Mouse (Mus musculus) myocyte (in vitro differentiated cells): Measurements from ENCODE around the gene Cd2bp2. TPM values are rescaled to one million over a fixed set of nuclear protein-coding genes. Genes with fewer than 3 reads are reported as not detected.

Source experiments
- H3K27me3 ChIP-seq: one replicate; pipeline ENCODE4 v1.6.1; 2011; ENCODE audit not compliant: control insufficient read depth, insufficient read depth, insufficient read length
- H3K36me3 ChIP-seq: one replicate; pipeline ENCODE4 v1.6.1; 2011; ENCODE audit not compliant: control insufficient read depth, insufficient read depth
- H3K4me2 ChIP-seq: one replicate; pipeline ENCODE4 v1.6.1; 2011; ENCODE audit warnings: low read depth, control low read depth
- H3K4me3 ChIP-seq: one replicate; pipeline ENCODE4 v1.5.1; 2011; ENCODE audit warnings: mild to moderate bottlenecking, control low read depth, moderate library complexity
- H3K79me2 ChIP-seq: one replicate; pipeline ENCODE4 v1.6.1; 2011; ENCODE audit not compliant: control insufficient read depth, insufficient read depth
- H3ac ChIP-seq: one replicate; pipeline ENCODE4 v1.6.1; 2011; ENCODE audit not compliant: control insufficient read depth, insufficient read length
- CEBPB ChIP-seq: IDR thresholded peaks from 2 replicates; pipeline ENCODE4 v1.6.1; 2011; ENCODE audit warnings: mild to moderate bottlenecking, moderate library complexity; ENCODE audit not compliant: poor library complexity, insufficient read depth, severe bottlenecking
- E2F4 ChIP-seq: IDR thresholded peaks from one replicate; pipeline ENCODE4 v1.6.1; 2011; ENCODE audit warnings: mild to moderate bottlenecking, control low read depth, moderate library complexity; ENCODE audit not compliant: insufficient read depth
- MAX ChIP-seq: IDR thresholded peaks from one replicate; pipeline ENCODE4 v1.6.1; 2011; ENCODE audit warnings: low read depth, mild to moderate bottlenecking, control low read depth
- MYOD1 ChIP-seq, 3 experiments: IDR thresholded peaks; one replicate each; pipeline ENCODE4 v1.6.1; 2011; ENCODE audit warnings: control low read depth in 2 of 3, low read depth in 2 of 3, mild to moderate bottlenecking in 2 of 3, moderate library complexity in 1 of 3; ENCODE audit not compliant: insufficient read length in 2 of 3, control insufficient read depth in 1 of 3
- MYOG ChIP-seq, 3 experiments: IDR thresholded peaks; one replicate each; pipeline ENCODE4 v1.6.1; 2011; ENCODE audit warnings: control low read depth in 2 of 3, low read depth in 2 of 3, mild to moderate bottlenecking in 2 of 3; ENCODE audit not compliant: insufficient read length in 2 of 3, control insufficient read depth in 1 of 3, insufficient read depth in 1 of 3
- POLR2A ChIP-seq: IDR thresholded peaks from one replicate; pipeline ENCODE4 v1.6.1; 2011; ENCODE audit warnings: low read depth, mild to moderate bottlenecking, control low read depth, moderate library complexity; ENCODE audit not compliant: insufficient read length
- POLR2AphosphoS2 ChIP-seq: IDR thresholded peaks from one replicate; pipeline ENCODE4 v1.6.1; 2011; ENCODE audit warnings: low read depth, control low read depth; ENCODE audit not compliant: insufficient read length
- REST ChIP-seq: IDR thresholded peaks from one replicate; pipeline ENCODE4 v1.6.1; 2011; ENCODE audit warnings: mild to moderate bottlenecking, control low read depth, moderate library complexity; ENCODE audit not compliant: insufficient read depth, insufficient read length
- SRF ChIP-seq: IDR thresholded peaks from one replicate; pipeline ENCODE4 v1.6.1; 2011; ENCODE audit warnings: low read depth; ENCODE audit not compliant: control insufficient read depth, insufficient read length
- TCF12 ChIP-seq: IDR thresholded peaks from one replicate; pipeline ENCODE4 v1.6.1; 2011; ENCODE audit warnings: mild to moderate bottlenecking, control low read depth; ENCODE audit not compliant: poor library complexity, insufficient read depth, severe bottlenecking
- TCF3 ChIP-seq: IDR thresholded peaks from one replicate; pipeline ENCODE4 v1.6.1; 2011; ENCODE audit warnings: low read depth, control low read depth; ENCODE audit not compliant: insufficient read length
- USF1 ChIP-seq: IDR thresholded peaks from one replicate; pipeline ENCODE4 v1.6.1; 2011; ENCODE audit warnings: low read depth, mild to moderate bottlenecking, control low read depth, moderate library complexity
- polyA plus RNA-seq: library from polyadenylated mRNA; unstranded; fragments of >200 nt; fragmentation: generic; extraction: Trizol; gene quantifications from one replicate; pipeline ENCODE4 v1.2.1, GENCODE M21; 2012; ENCODE audit warnings: missing spikeins

Cd2bp2 gene
- polyA plus RNA-seq, 1 experiment: 58.3 TPM

- Histone ChIP-seq H3K4me3 (peak overlapping the region; percentile 64), H3K27me3 (no peaks in the 10 kb centered on the region), H3ac (peak overlapping the region; percentile 85), H3K36me3 (peaks cover 34% of the 10 kb centered on the region), H3K79me2 (peaks cover 10% of the 10 kb centered on the region), H3K4me2 (peak overlapping the region; percentile 83)
- TF ChIP-seq USF1: no peak
- TF ChIP-seq REST: no peak
- peak; percentile 75 for TF ChIP-seq POLR2AphosphoS2
- TF ChIP-seq TCF3: no peak
These were observed 634 bp upstream of the Cd2bp2 start for GRCm38 (mm10) chr7:127196484-127196883.

DNA sequence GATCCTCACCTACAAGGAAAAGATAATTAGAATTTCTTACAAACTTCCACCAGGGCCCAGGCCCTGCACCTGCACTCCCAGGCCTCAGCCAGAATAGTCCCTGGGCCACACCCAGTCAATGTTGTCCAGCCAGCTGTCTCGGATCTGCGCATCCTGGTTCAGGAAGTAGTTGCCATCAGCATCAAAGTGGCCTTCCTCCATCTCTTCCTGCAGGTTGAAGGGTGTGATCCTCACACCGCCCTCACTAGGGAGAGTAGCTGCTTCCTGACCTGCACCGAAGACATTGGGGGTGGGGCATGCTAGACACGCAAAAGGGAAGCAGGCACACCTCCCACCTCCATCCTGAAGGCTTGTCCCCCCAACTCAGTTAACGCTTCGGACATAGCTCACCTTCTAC, 1.2 kb downstream of the Cd2bp2 start:
- Histone ChIP-seq H3K36me3 (peaks cover 24% of the 10 kb centered on the region), H3ac (peak overlapping the region; percentile 85), H3K4me3 (peak overlapping the region; percentile 64), H3K79me2 (peaks cover 10% of the 10 kb centered on the region), H3K27me3 (no peaks in the 10 kb centered on the region), H3K4me2 (peak overlapping the region; percentile 75)
- TF ChIP-seq MYOD1 (IDR thresholded peaks at IDR 0.05; ENCODE audit: control insufficient read depth in 1 of 3, insufficient read length in 2 of 3, low read depth in 2 of 3) (no peak), TCF12 (no peak), E2F4 (no peak), SRF (no peak), MAX (no peak), POLR2AphosphoS2 (no peak), CEBPB (no peak), REST (no peak), MYOG (IDR thresholded peaks at IDR 0.05; ENCODE audit: control insufficient read depth in 1 of 3, insufficient read depth in 1 of 3, insufficient read length in 2 of 3, low read depth in 2 of 3) (no peak), TCF3 (no peak), POLR2A (no peak), USF1 (no peak)

DNA sequence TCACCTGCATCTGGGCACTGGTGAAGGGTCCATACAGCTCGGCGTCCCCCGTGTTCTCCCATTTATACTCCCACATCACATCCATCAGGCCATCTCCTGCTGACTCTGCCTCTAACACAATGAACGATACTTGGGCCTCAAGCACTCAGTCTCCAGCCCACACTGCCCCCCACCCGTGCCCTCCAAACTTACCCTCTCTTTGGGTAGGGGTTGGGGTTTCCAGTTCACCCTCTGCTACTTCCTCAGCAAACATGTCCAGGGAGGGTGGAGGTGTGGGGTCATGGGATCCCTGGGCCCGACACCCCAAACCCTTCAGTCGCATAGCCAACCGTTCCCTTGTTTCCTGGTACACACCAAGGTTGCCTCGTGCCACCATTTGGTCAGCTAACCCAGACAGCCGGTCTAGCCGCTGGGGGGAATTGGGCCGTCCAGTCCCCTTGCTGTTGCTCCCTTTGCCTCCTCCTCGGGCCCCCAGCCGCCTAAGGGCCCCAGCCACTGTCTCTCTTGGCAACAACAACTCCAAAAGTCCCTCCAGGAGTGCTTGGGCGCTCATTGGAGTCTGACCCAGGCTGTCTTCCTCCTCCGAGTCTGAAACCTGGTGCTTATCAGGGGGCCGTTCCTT, 1.7 kb downstream of the Cd2bp2 start:
- Histone ChIP-seq H3K36me3 (peaks cover 24% of the 10 kb centered on the region), H3K79me2 (peaks cover 10% of the 10 kb centered on the region), H3K4me2 (peak overlapping the region; percentile 75), H3ac (no peak overlapping the region), H3K27me3 (no peaks in the 10 kb centered on the region), H3K4me3 (peak overlapping the region; percentile 64)
- TF ChIP-seq MYOG (IDR thresholded peaks at IDR 0.05; ENCODE audit: control insufficient read depth in 1 of 3, insufficient read depth in 1 of 3, insufficient read length in 2 of 3, low read depth in 2 of 3) (no peak), CEBPB (no peak), TCF3 (no peak), MAX (no peak), SRF (no peak), E2F4 (no peak), TCF12 (no peak), POLR2AphosphoS2 (no peak), POLR2A (no peak), MYOD1 (IDR thresholded peaks at IDR 0.05; ENCODE audit: control insufficient read depth in 1 of 3, insufficient read length in 2 of 3, low read depth in 2 of 3) (no peak), REST (no peak)

DNA sequence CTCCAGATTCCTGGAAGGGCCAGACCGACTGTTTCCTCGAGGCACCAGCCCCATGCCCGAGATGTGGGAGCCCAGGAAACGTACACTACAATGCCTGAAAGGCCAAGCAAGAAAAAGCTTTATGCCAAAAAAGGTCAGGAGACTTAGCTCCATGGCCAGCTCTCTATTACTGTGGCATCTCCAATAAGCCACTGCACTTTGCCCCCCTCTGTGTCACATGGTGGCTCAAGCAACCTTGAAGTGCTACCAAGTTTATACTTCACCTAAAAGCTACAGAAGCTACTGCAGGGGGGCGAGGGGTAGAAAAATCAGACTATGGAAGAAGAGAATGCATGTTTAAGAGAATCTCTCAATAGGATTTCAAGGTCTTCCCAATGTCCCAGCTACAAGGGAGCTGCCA, 2.9 kb downstream of the Cd2bp2 start:
- no peak overlapping the region for H3ac ChIP-seq
- no peak overlapping the region for H3K4me3 ChIP-seq
- H3K27me3 ChIP-seq: no peaks in the 10 kb centered on the region
- peaks cover 10% of the 10 kb centered on the region for H3K79me2 ChIP-seq
- TF ChIP-seq TCF12 (no peak), POLR2AphosphoS2 (no peak), USF1 (no peak), POLR2A (no peak), E2F4 (no peak), CEBPB (no peak), MYOD1 (IDR thresholded peaks at IDR 0.05; ENCODE audit: control insufficient read depth in 1 of 3, insufficient read length in 2 of 3, low read depth in 2 of 3) (no peak), TCF3 (no peak), REST (no peak), MYOG (IDR thresholded peaks at IDR 0.05; ENCODE audit: control insufficient read depth in 1 of 3, insufficient read depth in 1 of 3, insufficient read length in 2 of 3, low read depth in 2 of 3) (no peak), SRF (no peak), MAX (no peak)
- H3K4me2 ChIP-seq: no peak overlapping the region
- peaks cover 24% of the 10 kb centered on the region for H3K36me3 ChIP-seq

- TF ChIP-seq MYOG (IDR thresholded peaks at IDR 0.05; ENCODE audit: control insufficient read depth in 1 of 3, insufficient read depth in 1 of 3, insufficient read length in 2 of 3, low read depth in 2 of 3) (no peak), E2F4 (no peak), TCF12 (no peak), USF1 (no peak), SRF (no peak)
- Histone ChIP-seq H3K79me2 (peaks cover 10% of the 10 kb centered on the region), H3K36me3 (peaks cover 20% of the 10 kb centered on the region), H3K4me2 (no peak overlapping the region), H3ac (no peak overlapping the region), H3K4me3 (no peak overlapping the region), H3K27me3 (no peaks in the 10 kb centered on the region)
These were observed 5.2 kb downstream of the Cd2bp2 start for GRCm38 (mm10) chr7:127190672-127191071.
